Mouse (Mus musculus) left cerebral cortex, postnatal 25 days (tissue): Measurements from ENCODE around the gene Dido1. TPM values are rescaled to one million over a fixed set of nuclear protein-coding genes. Genes with fewer than 3 reads are reported as not detected.

Experiments used
- DNase-seq, 2 experiments: peaks; one replicate each; pipeline ENCODE4 v3.0.0; 2022; ENCODE audit warnings: low spot score in 2 of 2, mixed read lengths in 1 of 2
- intact Hi-C: fragments of 180-260 bp; cut with DNase I; formaldehyde crosslinking; loops from one replicate; pipeline ENCODE4 v1.15.1; 2025
- total RNA-seq, 2 experiments: library from RNA; stranded (reverse); gene quantifications; 2 replicates each; pipeline ENCODE4 v1.2.3; 2021

Gene Dido1
- total RNA-seq = 10 to 100 TPM; 54.3 to 55.6 TPM

DNA sequence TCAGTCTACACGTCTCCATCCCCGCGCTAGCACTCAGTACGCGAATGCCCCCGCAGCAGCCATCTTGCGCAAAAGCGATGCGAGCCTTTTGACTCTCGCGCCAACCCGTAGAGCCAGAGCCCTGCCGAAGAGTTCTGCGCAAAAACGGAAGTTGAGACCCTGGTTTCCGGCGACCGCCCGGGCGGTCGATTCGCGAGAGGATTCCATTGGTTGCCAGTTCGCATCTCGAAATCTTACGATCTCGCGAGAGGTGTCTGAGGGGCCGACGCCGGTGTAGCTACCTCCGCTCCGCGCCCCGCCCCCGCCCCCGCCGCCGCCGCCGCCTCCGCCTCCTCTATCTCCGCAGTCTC, at the start of gene Dido1, which contains the start of gene Gid8:
Dido1 (minus strand) TSS at position 77 of the 350 bp plus-strand sequence.
Gid8 (plus strand) TSS at position 195 of the 350 bp plus-strand sequence.
- intact Hi-C loops = loop anchor here (1.0 to 5.0 kb wide), 3 partner anchors 8 to 538 kb away; partner anchors contain the start of gene Adrm1
- DNase-seq = peak; percentile 95 to 98

DNA sequence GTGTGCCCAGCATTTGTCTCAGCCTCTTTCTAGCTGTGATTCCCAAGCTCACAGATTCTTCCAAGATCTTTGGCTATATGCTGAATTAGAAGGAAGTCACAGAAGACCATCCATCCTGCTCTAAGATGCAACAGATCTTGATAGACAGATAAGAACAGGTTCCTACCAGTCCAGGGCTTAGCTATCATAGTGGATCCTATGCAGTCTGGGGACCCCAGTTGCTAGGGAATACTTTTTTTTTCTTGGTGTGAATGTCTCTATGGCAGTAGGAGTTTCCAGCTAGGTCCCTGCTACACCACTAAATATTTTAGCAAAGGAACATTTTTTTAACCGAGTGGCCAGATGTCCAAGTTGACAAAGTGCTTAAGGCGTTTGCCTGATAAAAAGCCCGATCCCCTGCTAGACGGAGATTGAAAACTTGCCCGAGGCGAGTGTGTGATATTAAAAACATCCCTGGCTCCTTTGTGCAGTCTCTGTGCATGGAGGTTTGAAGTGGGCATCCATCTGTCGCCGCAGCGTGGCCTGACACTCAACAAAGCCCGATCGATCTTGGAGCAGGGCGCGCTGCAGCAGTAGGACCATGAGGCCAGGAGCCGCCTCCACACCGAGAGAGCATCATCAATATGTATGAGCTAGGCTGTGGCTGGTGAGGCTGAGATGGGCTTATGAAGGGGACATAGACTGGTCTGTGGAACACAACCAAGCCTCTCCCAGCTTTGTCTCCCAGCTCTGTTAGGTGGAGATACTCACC, 48.9 kb upstream of the Dido1 start:
- intact Hi-C loops = no loop called here

DNA sequence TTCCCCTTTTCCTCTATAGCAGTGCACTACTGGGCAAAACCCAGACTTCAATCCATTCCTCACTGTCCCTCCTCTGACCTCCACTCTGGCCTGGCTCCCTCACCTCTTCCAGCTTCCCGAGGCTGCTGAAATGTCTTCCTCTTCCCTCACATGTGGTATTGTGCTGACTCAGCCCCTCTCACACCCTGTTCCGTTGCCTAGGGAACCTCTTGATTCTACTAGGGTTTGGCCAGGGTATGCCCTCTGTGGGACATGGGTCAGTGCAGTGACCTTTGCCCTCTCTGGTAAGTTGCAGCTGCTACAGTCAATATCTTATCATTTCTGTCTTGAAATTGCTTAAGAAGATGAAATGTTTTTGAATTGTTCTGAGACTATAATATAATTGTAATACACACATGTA, 47.0 kb upstream of the Dido1 start:
- intact Hi-C loops = no loop called here
- no peak for DNase-seq

More for the DNA sequence above, 48.9 kb upstream of the Dido1 start:
- no peak for DNase-seq

DNA sequence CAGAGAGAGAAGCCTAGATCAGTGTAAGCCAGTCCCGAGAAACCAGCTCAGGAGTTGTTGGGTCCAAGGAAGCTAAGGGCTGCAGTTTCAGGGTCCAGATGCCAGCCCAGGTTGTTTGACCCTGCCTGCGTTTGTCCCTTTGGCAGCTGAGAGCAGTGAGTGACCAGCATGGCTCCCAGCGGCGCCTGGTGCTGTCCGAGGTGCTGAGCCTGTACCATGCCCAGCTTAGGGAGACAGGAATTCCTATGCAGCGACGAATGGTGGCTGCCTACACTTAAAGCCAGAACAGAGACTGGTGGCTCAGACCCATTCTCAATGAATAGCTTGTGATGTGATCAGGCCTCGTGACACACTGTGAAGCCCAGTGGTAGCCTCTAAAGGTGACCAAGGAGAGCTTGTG, 46.1 kb upstream of the Dido1 start:
- no peak for DNase-seq
- intact Hi-C loops = no loop called here

DNA sequence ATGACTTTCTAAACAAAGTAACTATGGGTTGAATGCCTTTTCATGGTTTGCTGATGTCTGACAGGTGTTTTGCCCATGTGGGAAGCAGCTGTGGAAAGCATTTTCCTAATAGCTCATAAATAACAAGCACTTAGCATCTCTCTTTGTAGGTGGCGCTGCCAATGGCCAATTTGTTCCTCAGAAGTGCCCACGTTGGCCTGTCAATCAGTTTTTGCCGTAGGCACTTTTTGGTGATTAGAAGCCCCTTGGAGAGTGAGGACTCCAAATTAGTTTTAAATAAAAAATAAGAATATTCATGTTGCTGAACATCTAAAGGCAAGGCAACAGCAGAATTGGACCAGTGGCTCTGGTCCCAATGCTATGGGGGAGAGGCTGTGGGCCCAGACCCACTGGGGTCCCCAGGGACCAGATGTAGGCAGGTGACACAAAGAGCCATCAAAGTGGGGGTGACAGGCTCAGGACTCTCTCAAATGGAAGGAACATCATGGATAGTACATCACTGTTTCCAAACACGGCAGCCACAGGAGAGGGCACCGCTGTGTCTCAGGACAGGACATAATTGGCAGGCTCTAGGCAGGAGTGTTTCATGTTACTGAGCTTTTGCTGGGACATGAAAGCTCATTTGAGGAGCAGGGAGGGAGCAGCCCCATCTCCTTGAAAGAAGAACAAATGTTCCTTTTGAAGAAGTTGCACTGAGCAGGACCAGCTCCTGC, 45.3 kb upstream of the Dido1 start:
- DNase-seq = no peak
- intact Hi-C loops = no loop called here

DNA sequence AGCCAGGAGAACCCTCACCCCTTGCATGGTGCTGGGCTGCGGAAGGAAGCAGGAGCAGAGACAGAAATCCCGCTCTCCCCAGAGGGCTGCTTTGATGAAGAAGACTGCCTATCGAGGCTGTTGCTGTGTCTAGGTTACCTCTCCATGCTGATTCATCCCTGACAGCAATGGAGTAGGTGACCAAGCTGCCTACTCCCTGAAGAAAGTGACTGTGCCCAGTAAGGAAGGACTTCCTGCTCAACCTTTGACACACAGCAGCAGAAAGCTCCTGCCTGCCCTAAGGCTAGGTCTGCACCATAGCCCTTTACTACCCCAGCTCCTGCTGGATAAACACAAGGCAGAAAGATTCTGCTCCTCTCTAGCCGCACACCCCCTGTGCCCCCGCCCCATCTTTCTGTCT, 39.1 kb upstream of the Dido1 start:
- intact Hi-C loops = loop anchor here (5.0 kb wide), 1 partner anchor 187 kb away; no protein-coding TSS in a partner anchor
- DNase-seq = no peak

DNA sequence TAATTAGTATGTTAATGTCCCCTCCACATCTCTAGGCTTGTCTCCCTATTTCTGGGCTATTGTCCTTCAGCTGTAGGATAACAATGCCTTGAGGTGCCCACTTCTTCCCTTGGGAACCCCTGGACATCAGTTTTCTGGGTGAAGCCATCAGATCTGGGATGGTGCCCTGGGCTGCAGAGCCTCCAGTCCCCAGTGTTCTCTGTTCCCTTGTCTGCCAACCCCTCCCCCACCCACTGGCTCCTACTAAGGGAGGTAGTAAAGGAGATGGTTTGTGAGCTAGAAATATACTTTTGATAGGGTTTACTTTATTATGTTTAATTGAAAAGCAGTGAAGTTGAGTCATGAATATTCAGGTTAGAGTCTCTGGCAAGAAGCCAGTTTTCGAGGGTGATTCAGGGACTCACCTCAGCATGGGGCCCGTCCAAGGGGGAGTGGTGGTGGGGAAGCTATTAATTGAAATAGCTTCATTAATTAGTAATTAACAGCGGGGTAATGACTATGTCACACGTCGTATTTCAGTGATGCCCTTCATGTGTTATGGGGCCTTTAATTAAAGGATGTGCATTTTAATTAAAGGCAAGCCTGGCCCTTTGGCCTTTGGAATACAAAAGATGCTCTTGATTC, 36.9 kb upstream of the Dido1 start:
- no peak for DNase-seq
- intact Hi-C loops = loop anchor here (5.0 kb wide), 1 partner anchor 184 kb away; no protein-coding TSS in a partner anchor

DNA sequence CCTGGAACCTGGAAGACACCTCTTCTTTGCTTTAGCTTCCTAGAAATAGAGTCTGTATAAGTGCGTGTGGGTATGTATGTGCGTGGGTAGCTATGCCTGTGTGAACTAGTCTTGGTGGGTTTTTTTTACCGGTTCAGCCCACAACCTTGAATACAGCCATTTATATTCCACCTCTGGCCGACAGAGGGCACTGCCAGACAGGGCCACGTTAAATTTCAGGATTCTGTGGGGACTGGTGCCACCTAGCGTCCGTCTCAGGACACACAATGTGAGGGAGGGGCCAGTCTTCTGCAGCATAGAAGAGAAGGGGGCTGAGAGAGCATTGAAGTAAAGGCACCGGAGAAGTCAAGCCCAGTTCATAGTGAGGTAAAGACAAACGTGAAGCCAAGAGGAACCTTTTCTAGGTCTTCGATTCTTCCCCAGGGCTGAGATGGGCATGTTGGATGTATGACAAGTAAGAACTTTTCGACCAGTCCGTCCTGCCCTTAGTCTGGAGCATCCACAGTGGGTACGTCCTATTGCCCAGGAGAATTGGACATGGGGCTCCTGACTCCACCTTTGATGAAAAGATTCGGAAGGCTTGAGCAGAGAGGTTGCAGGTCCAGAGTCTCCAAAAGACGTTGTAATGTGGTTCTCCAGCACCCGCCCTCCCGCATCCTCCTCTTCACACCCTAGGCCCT, 35.6 kb upstream of the Dido1 start:
- intact Hi-C loops = loop anchor here (1.0 to 5.0 kb wide), 4 partner anchors 34 to 183 kb away; no protein-coding TSS in a partner anchor
- peak; percentile 85 to 92 for DNase-seq

DNA sequence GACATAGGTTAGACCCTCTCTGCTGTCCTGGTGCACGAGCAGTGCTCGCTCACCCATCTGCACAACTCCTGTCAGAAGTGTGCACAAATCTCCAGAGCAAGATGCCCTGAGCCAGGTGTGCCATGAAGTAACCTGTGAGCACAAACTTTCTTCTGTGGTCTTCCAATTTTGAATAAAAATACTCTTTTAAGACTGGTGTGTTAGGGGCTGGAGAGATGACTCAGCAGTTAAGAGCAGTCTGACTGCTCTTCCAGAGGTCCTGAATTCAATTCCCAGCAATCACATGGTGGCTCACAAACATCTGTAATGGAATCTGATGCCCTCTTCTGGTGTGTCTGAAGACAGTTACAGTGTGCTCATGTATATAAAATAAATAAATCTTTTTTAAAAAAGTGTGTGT, 33.5 kb upstream of the Dido1 start:
- DNase-seq = no peak
- intact Hi-C loops = no loop called here

DNA sequence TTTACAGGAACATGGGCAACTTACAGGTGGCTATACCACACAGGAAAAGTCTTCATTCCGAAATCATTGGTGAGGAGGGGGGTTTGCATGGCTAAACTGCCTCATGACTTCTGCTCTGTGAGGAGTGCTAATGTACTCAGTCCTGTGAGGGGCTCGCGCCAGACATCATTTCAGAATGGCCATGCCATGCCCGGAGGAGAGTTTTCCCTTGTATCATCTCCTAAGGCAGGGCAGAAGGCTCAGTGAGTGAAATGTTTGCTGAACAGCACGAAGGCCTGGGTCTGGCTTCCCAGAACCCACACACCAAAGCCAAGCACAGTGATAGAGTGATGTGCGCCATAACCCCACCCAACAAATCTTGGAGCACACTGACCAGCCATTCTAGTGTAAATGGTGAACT, 33.0 kb upstream of the Dido1 start:
- DNase-seq = no peak
- intact Hi-C loops = no loop called here

DNA sequence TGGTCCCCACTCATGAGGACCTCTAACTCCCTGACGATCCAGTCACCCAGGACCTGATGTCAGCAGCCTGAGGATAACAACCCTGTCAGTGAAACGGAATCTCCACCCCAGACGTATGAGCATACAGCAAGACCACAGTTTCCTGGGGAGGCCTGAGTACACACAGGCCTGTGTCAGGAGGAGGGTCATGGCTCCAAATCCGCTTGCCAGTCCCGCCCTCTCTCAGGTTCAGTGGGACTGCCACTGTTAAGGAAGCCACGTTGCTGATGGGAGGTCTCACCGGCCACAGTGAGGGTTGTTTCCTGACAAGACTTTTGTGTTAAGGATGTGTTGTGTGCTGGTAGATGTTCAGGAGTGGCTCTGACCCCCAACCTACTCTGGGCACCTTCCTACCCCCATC, 31.6 kb upstream of the Dido1 start:
- DNase-seq = no peak
- intact Hi-C loops = no loop called here

DNA sequence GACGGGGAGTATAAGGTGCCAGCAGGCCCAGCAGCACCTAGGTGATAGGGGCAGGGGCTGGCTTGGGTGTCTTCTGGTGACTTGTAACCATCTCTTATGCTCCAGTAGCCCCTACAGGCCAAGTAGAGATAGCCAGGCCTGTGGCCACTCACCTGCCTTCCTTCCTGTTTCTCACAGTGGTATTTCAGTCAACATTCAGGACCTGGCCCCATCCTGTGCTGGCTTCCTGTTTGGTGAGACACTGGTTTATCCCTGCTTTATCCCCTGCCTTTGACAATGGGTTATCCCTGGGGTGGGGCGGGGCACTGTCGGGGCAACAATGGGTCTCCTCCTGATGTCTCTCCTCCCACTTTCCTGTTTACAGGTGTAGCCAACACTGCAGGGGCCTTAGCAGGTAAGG, 30.6 kb upstream of the Dido1 start:
- intact Hi-C loops = no loop called here
- no peak for DNase-seq

DNA sequence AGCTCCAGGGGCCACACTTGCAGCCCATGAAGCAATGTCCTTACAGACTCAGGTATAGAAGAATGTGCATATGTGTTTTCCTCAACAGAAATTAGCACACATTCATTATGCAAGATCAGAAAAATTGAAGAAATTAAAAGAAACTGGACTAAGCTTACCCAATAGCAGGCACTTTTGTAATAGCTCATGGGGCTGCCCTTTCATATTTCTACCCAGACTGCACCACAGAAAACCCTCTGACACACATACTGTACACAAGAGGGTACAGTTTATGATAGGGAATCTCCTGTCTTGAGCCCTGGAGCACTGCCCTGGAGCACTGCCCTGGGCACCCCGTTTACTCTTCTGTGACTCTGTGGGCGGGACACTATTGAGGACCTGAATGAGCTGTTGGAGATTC, 28.2 kb upstream of the Dido1 start:
- no peak for DNase-seq
- intact Hi-C loops = no loop called here

DNA sequence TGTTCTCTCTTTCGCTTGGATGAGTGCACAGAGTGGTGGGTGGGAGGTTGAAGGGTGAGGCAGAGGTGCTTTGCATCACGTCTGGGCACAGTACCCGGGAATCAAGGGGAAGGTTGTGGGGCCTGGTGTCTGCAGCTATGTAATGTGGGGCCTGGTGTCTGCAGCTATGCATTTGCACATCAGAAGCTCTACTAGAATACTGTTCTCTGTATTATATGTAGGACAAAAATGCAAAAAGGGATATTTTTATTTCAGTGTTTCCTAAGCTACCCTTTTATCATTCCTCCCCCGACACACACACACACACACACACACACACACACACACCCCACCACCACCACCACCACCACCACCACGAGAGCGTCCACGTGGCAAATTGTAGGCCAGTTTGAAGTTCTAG, 25.4 kb upstream of the Dido1 start:
- intact Hi-C loops = no loop called here
- peak; percentile 20 to 65 for DNase-seq

DNA sequence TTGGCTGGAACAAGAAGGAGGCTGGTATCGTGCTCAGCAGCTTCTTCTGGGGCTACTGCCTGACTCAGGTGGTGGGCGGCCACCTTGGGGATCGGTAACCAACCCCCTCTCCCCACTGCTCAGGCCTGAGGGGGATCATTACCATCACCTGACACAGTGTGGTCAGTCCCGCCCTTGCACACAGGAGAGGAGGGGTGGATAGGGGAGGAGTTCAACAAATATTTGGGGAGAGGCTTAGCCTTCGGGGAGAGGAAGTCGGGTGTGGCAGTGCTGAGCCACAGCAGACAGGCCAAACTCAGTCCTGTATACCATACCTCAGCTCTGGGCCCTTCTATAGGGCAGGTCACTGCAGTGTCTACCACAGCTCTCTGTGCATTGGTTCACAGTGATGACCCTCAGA, 22.2 kb upstream of the Dido1 start:
- DNase-seq = no peak
- intact Hi-C loops = no loop called here

DNA sequence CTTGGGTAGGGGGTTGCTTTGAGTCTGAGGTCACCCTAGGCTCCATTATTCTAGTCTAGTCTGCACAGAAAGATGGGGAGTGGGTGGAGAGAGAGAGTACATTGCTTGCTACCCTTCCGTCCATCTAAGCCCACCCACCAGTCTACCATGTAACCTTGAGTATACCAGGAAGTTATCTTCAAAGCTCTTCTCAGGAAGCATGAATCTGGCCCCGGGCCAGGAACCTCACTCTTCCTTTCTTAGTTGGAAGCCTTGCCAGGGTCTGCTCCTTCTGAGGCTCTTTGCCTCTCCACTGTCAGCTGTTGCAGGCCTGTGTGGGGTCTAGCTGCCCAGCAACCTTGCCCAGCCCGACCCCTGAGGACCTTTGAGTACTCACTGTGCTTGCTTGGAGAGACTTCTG, 21.2 kb upstream of the Dido1 start:
- no peak for DNase-seq
- intact Hi-C loops = no loop called here

DNA sequence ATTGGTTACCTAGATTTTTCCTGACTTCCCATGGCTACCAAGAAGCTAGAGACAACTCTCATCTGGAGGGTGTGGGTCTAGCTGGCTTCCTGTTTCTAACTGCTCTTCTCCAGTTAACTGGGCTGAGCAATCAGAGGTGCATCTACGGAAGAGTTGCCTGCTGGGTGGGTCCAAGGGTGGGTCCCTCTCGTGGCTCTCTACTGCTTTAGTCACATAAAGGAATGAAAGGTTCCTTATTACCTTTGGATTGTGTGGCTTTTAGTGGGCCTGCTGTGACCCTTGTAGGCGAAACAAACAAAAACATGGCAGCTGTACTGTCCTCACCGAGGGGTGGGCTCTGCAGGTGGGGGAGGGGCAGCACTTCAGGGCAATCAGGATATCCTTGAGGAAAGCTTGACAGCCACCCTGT, 17.8 kb upstream of the Dido1 start:
- intact Hi-C loops = no loop called here
- no peak for DNase-seq

DNA sequence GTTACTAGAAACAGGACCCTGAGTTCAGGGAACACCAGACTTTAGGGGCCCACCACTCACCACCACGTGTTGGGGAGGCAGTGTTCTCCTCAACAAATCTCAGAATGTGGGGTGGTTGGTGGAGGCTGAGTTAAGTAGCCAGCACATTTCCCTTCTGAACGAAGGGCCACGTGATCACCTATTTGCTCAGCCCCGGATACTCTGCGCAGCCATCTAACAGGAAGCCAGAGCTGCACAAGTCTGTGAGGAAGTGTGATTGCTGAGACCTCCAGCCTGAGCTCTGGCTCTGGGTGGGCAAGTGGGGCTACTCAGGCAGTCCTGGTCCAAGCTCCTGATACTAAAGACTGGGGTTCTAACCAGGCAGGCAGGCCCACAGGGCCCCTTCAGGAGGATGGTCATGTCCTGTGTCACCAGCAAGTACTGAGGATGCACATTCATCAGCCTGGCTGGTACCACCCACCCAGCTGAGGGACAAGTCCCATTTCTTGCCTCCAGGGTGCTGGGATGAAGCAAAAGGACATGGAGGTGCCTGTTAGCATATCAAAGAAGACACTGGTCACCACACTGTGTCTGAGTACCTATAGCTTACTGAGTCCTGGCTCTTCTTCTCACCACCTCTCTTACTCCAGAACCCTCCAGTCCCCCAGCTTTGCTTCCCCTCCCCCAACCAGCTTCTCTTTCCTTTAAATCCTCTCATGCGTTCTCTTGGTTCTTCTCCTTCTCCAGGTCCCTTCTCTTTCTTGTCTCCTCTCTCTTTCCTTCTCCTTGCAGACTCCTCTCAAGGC, 17.1 kb upstream of the Dido1 start:
- DNase-seq = no peak
- intact Hi-C loops = no loop called here

DNA sequence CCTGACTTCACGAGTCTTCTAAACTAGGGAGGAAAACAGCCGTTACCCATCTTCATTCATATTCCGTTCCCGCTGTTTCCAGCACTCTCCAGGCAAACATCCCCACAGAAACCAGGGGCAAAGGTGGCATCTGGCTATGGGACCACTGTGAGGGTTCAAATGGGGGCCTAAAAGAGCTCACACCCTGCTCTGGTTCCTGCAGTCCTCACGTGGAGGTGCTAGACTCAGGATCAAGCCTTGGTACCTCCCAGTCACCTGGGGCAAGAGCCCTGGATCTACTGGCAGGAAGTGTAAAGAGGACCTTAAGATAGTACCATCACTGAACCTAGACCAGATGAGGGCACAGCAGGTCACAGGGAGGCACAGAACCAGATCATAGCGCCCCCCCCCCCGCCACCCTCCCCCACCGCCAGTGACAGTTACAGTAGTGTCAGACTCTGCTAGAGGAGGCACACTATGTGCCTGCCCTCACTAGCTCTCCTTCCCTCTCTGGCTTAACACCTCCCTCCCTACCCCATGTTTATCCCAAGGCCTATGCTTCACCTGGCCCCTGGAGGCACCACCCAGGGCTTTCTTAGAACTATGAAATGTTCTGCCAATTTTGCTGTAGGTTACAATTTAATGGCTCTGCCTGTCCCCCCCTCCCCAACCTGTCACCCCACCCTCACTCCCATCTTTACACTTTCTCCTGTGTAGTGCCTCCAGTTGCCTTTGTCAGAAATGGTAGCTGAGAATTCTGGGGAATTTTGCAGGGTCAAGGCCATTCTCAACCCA, 16.2 kb upstream of the Dido1 start:
- no peak for DNase-seq
- intact Hi-C loops = no loop called here
